Mouse (Mus musculus) neural tube, embryonic 12.5 days (tissue): ENCODE results near the gene Serp1. TPM values are rescaled to one million over a fixed set of nuclear protein-coding genes. Genes with fewer than 3 reads are reported as not detected.

ENCODE experiments used
- ATAC-seq: fragments of 200-750 bp; cut with Nextera tagmentation; 2 replicates; pipeline ENCODE4 v1.8.0; 2017; ENCODE audit warnings: low read depth, mild to moderate bottlenecking, moderate TSS enrichment, moderate library complexity; ENCODE audit not compliant: low FRiP score
- H3K27ac ChIP-seq: fragments of 300-500 bp; sonication (generic); 2 replicates; pipeline ENCODE4 v1.5.1; 2016
- H3K27me3 ChIP-seq: fragments of 300-500 bp; sonication (generic); replicated peaks from 2 replicates; pipeline ENCODE4 v1.6.1; 2016; ENCODE audit warnings: mild to moderate bottlenecking
- H3K36me3 ChIP-seq: fragments of 300-500 bp; sonication (generic); 2 replicates; pipeline ENCODE4 v1.6.1; 2016; ENCODE audit warnings: mild to moderate bottlenecking
- H3K4me1 ChIP-seq: fragments of 300-500 bp; sonication (generic); 2 replicates; pipeline ENCODE4 v1.6.1; 2016
- H3K4me2 ChIP-seq: fragments of 300-500 bp; sonication (generic); replicated peaks from 2 replicates; pipeline ENCODE4 v1.6.1; 2016; ENCODE audit warnings: mild to moderate bottlenecking
- H3K4me3 ChIP-seq: fragments of 300-500 bp; sonication (generic); 2 replicates; pipeline ENCODE4 v1.5.1; 2016
- H3K9ac ChIP-seq: fragments of 300-500 bp; sonication (generic); 2 replicates; pipeline ENCODE4 v1.6.1; 2016; ENCODE audit warnings: mild to moderate bottlenecking
- H3K9me3 ChIP-seq: fragments of 300-500 bp; sonication (generic); 2 replicates; pipeline ENCODE4 v1.6.1; 2016; ENCODE audit warnings: mild to moderate bottlenecking
- WGBS: fragments of 180-500 bp; shearing (Covaris S2); methylation state at CpG from one replicate; pipeline ENCODE4 v1.1.7; 2016; 5-methylcytosine and 5-hydroxymethylcytosine counted together
- polyA plus RNA-seq: library from polyadenylated mRNA; unstranded; fragments of >200 nt; fragmentation: Nextera tagmentation; extraction: Ambion mirVana; gene quantifications from 2 replicates; pipeline ENCODE4 v1.2.1, GENCODE M21; 2016

The Serp1 gene
- 109 and 116 TPM in 2 replicates for polyA plus RNA-seq

- H3K9ac ChIP-seq, result peak within 1 kb of the TSS; percentile 92
- H3K4me1 ChIP-seq, result peaks cover 15% of the 10 kb centered on the region
- H3K27ac ChIP-seq, result peak within 1 kb of the TSS; percentile 83
- peaks cover 20% of the 10 kb centered on the region for H3K36me3 ChIP-seq
- under 1% methylated on average over 57 of the region's 57 CpGs for WGBS
- H3K9me3 ChIP-seq, result no peaks in the 10 kb centered on the region
- H3K4me2 ChIP-seq, result peak within 1 kb of the TSS; percentile 75
- peak; percentile 99 for ATAC-seq
- H3K27me3 ChIP-seq, result no peaks in the 10 kb centered on the region
- peak within 1 kb of the TSS; percentile 90 for H3K4me3 ChIP-seq
Measured at GRCm38 (mm10) chr3:58525652-58526407, at the start of gene Serp1, which contains the start of gene Eif2a. TSS of gene Serp1 (minus strand) at chr3:58525892. TSS of gene Eif2a (plus strand) at chr3:58525821.

GRCm38 (mm10) chr3:58570821-58571220, 45.1 kb upstream of the Serp1 start:
- H3K9ac ChIP-seq, result no peak overlapping the region
- H3K36me3 ChIP-seq, result no peaks in the 10 kb centered on the region
- no peaks in the 10 kb centered on the region for H3K9me3 ChIP-seq
- 88% methylated on average over 3 of the region's 3 CpGs for WGBS
- no peak for ATAC-seq
- H3K4me3 ChIP-seq, result no peak overlapping the region
- no peak overlapping the region for H3K27ac ChIP-seq
- no peaks in the 10 kb centered on the region for H3K27me3 ChIP-seq
- no peak overlapping the region for H3K4me2 ChIP-seq
- H3K4me1 ChIP-seq, result no peaks in the 10 kb centered on the region

GRCm38 (mm10) chr3:58561437-58561836, 35.7 kb upstream of the Serp1 start:
- Histone ChIP-seq H3K9me3 (no peaks in the 10 kb centered on the region), H3K36me3 (peaks cover 8% of the 10 kb centered on the region), H3K9ac (no peak overlapping the region), H3K4me2 (no peak overlapping the region), H3K4me3 (no peak overlapping the region), H3K27me3 (no peaks in the 10 kb centered on the region), H3K4me1 (no peaks in the 10 kb centered on the region), H3K27ac (no peak overlapping the region)
- ATAC-seq, result no peak
- WGBS, result 32% methylated on average over 2 of the region's 2 CpGs

DNA sequence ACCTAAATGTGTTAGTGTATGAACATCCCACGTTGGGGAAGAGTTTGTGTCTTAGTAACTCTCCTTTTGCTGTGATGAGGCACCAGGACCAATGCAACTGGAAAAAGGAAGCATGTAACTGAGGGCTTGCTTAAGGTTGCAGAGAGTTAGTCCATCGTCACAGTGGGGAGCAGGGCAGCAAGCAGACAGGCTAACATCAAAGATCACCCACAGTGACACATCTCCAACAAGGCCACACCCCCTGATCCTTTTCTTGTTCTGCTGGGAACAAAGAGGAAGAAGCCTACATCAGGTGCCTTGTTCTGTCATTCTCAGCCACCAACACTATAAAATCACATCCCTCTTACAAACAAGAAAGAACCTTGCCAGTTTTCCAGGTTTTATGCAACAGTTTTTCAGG, 34.2 kb upstream of the Serp1 start:
- Histone ChIP-seq H3K4me1 (no peaks in the 10 kb centered on the region), H3K9me3 (no peaks in the 10 kb centered on the region), H3K9ac (no peak overlapping the region), H3K36me3 (peaks cover 23% of the 10 kb centered on the region), H3K27me3 (no peaks in the 10 kb centered on the region), H3K27ac (no peak overlapping the region), H3K4me2 (no peak overlapping the region), H3K4me3 (no peak overlapping the region)
- no peak for ATAC-seq
- 21% methylated on average over 2 of the region's 2 CpGs for WGBS

GRCm38 (mm10) chr3:58556649-58557048, 31.0 kb upstream of the Serp1 start:
- no peaks in the 10 kb centered on the region for H3K9me3 ChIP-seq
- no peak overlapping the region for H3K4me2 ChIP-seq
- no peak for ATAC-seq
- H3K27ac ChIP-seq, result no peak overlapping the region
- WGBS, result 85% methylated on average over 7 of the region's 7 CpGs
- H3K36me3 ChIP-seq, result peaks cover 38% of the 10 kb centered on the region
- no peak overlapping the region for H3K9ac ChIP-seq
- no peaks in the 10 kb centered on the region for H3K4me1 ChIP-seq
- no peak overlapping the region for H3K4me3 ChIP-seq
- no peaks in the 10 kb centered on the region for H3K27me3 ChIP-seq

DNA sequence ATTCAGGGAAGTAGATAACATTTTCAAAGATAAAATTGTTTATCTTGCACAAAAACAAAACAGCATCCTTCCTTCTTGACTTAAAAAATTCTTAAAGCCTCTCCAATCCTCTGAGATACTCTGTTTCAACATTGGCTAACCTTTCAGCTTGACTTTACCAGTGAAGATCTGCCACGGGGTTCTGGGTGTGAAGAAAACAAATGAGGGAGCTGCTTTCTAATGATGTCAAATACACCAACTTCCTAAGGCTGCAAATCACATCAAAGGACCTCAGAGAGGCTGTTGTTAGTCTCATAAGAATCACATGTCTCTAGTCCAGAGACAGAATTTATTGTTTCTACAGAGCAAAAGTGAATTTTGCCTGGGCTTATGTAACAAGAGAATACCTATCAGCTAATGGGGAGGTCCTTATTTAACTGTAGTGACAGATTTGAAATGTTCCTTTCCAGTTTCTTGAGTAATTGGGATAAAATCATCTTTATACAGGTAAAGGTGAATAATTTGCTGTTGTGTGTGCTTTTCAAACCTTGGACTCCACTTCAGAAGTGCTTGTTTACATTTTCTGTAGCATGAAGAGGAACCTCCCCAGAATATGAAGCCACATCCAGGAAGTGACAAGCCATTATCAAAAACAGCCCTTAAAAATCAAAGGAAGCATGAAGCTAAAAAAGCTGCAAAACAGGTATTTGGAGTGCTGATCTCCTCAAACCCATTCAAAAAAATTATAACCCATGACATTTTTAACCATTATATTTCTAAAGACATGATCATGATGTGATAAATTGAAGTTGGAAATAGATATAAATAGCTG, 26.5 kb upstream of the Serp1 start:
- 86% methylated on average over 1 of the region's 1 CpGs for WGBS
- H3K9ac ChIP-seq, result no peak overlapping the region
- no peaks in the 10 kb centered on the region for H3K4me1 ChIP-seq
- H3K4me2 ChIP-seq, result no peak overlapping the region
- no peaks in the 10 kb centered on the region for H3K9me3 ChIP-seq
- H3K4me3 ChIP-seq, result no peak overlapping the region
- no peaks in the 10 kb centered on the region for H3K27me3 ChIP-seq
- peaks cover 55% of the 10 kb centered on the region for H3K36me3 ChIP-seq
- no peak for ATAC-seq
- no peak overlapping the region for H3K27ac ChIP-seq

DNA sequence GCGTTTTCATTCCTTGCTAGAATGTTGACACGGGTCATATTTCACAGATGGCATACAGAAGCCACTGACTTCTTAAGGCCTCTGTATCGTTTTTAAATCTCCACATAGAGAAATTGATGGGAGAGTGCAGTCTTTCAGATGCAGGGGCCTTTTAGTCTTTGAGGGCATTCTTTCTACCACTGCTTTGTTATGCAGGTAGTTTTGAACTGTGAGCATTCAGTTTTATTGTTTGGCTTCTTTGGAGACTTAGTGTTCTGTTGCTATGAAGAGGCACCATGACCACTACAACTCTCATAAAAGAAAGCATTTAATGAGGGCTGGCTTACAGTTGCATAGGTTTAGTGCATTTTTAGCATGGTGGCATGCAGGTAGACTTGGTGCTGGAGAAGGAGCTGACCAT, 10.9 kb upstream of the Serp1 start:
- Histone ChIP-seq H3K9ac (no peak overlapping the region), H3K4me2 (no peak overlapping the region), H3K27me3 (no peaks in the 10 kb centered on the region), H3K4me1 (no peaks in the 10 kb centered on the region), H3K36me3 (peaks cover 47% of the 10 kb centered on the region), H3K4me3 (no peak overlapping the region), H3K9me3 (no peaks in the 10 kb centered on the region), H3K27ac (no peak overlapping the region)
- WGBS, result 91% methylated on average over 3 of the region's 3 CpGs
- ATAC-seq, result no peak

DNA sequence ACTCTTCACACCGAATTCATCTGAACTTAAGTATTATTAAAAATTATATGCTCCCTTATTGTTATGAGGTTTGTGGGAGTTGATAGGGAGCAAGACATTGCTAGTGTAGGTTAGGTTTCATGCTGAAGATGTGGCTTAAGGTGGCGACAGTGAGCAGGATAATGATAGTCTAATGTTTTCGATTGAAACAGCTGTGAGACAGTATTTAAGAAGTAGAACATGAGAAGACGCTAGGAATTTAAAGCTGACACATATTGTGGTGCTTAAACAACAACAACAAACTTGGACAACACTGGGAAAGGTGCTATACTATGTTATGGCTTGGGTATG, 681 bp upstream of the Serp1 start:
- Histone ChIP-seq H3K4me1 (peaks cover 15% of the 10 kb centered on the region), H3K4me3 (peak overlapping the region; percentile 90), H3K4me2 (peak overlapping the region; percentile 75), H3K36me3 (peaks cover 18% of the 10 kb centered on the region), H3K9me3 (no peaks in the 10 kb centered on the region), H3K27ac (no peak overlapping the region), H3K9ac (0 out of 2 replicates have a peak overlapping the region, but pooled peaks have one; percentile 39), H3K27me3 (no peaks in the 10 kb centered on the region)
- 0 out of 2 replicates have a peak, but pooled peaks have one; percentile 1 for ATAC-seq
- 11% methylated on average over 4 of the region's 4 CpGs for WGBS

GRCm38 (mm10) chr3:58525166-58525565, 526 bp downstream of the Serp1 start:
- ATAC-seq, result peak; percentile 71
- Histone ChIP-seq H3K4me3 (peak overlapping the region; percentile 90), H3K27me3 (no peaks in the 10 kb centered on the region), H3K4me1 (peaks cover 15% of the 10 kb centered on the region), H3K9ac (peak overlapping the region; percentile 92), H3K9me3 (no peaks in the 10 kb centered on the region), H3K4me2 (peak overlapping the region; percentile 75), H3K36me3 (peaks cover 20% of the 10 kb centered on the region), H3K27ac (peak overlapping the region; percentile 83)
- WGBS, result under 1% methylated on average over 40 of the region's 40 CpGs

- Histone ChIP-seq H3K27ac (no peak overlapping the region), H3K4me1 (peaks cover 15% of the 10 kb centered on the region), H3K4me2 (peak overlapping the region; percentile 75), H3K36me3 (peaks cover 20% of the 10 kb centered on the region), H3K4me3 (peak overlapping the region; percentile 90), H3K27me3 (no peaks in the 10 kb centered on the region), H3K9me3 (no peaks in the 10 kb centered on the region), H3K9ac (peak overlapping the region; percentile 92; the same call in 1 of the 2 replicates)
- no peak for ATAC-seq
- WGBS, result 75% methylated on average over 4 of the region's 4 CpGs
Measured at GRCm38 (mm10) chr3:58524246-58524645, 1.4 kb downstream of the Serp1 start.

DNA sequence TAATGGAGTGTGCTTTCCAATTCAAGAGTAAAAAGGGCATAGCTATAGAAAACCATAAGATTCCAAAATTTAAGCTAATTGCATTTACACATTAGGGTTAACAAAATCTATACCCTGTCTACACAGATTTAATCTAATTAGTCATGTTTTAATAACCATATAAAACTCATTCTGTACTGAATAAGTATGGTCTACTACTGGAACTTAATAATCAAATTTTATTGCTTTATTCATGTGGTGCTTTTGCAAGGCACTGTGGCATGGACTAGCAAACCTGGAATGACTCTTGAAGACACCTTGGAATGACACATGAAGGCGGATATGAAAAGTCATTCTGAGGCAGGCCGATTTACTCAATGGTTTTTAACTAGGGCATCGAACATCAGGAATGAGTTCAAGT, 2.3 kb downstream of the Serp1 start:
- no peaks in the 10 kb centered on the region for H3K27me3 ChIP-seq
- H3K4me2 ChIP-seq, result no peak overlapping the region
- no peak overlapping the region for H3K27ac ChIP-seq
- H3K9me3 ChIP-seq, result no peaks in the 10 kb centered on the region
- no peak overlapping the region for H3K4me3 ChIP-seq
- WGBS, result 94% methylated on average over 3 of the region's 3 CpGs
- ATAC-seq, result no peak
- H3K9ac ChIP-seq, result no peak overlapping the region
- peaks cover 20% of the 10 kb centered on the region for H3K36me3 ChIP-seq
- H3K4me1 ChIP-seq, result peaks cover 15% of the 10 kb centered on the region

- no peak for ATAC-seq
- H3K27me3 ChIP-seq, result no peaks in the 10 kb centered on the region
- peaks cover 9% of the 10 kb centered on the region for H3K4me1 ChIP-seq
- 80% methylated on average over 2 of the region's 2 CpGs for WGBS
- H3K4me3 ChIP-seq, result no peak overlapping the region
- H3K4me2 ChIP-seq, result no peak overlapping the region
- no peak overlapping the region for H3K27ac ChIP-seq
- peaks cover 20% of the 10 kb centered on the region for H3K36me3 ChIP-seq
- no peaks in the 10 kb centered on the region for H3K9me3 ChIP-seq
- H3K9ac ChIP-seq, result no peak overlapping the region
Measured at GRCm38 (mm10) chr3:58521361-58521760, 4.3 kb downstream of the Serp1 start.
